Mouse (Mus musculus) frontal cortex, adult 2 months (tissue): ENCODE measurements around the gene Myh4. TPM values are rescaled to one million over a fixed set of nuclear protein-coding genes. Genes with fewer than 3 reads are reported as not detected.

Source experiments
- DNase-seq, 2 experiments: peaks; one replicate each; pipeline ENCODE4 v3.0.0; 2022; ENCODE audit warnings: low spot score in 1 of 2; ENCODE audit errors: extremely low spot score in 1 of 2
- polyA plus RNA-seq: library from polyadenylated mRNA; depleted of rRNA; stranded (reverse); fragments of >200 nt; gene quantifications from 2 replicates; pipeline ENCODE4 v1.2.3, GENCODE M21; 2012; rRNA removed

Myh4 gene
- polyA plus RNA-seq = 0.14 and 0.53 TPM in 2 replicates

DNA sequence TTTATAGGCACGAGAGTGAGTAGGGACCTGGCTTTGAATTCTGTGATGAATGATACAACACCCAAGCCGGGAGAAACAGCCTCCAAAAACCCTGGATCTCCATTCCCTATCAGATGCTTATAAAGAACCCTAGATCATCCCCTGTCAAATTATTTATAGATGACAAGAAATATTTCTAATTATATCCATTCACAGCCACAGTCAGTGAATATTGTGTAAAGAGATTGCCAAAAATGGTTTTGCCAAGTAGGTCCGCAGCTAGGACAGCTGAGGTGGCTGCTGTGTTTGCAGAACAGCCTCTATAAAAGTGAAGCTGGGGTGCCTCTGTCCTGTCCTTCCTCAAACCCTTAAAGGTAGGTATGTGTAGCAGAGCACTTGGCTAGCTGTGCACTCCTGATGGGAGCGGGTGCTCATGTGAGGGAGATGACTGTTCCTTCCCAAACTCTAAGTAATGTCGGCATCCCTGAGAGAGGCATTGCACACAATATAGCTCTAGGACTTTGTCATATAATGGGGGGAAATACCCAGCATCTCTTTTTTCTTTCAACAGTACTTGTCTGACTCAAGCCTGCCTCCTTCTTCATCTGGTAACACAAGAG lies at the start of gene Myh4:
Myh4 (plus strand) TSS at position 549 of the 599 bp plus-strand sequence.
- no peak for DNase-seq

DNA sequence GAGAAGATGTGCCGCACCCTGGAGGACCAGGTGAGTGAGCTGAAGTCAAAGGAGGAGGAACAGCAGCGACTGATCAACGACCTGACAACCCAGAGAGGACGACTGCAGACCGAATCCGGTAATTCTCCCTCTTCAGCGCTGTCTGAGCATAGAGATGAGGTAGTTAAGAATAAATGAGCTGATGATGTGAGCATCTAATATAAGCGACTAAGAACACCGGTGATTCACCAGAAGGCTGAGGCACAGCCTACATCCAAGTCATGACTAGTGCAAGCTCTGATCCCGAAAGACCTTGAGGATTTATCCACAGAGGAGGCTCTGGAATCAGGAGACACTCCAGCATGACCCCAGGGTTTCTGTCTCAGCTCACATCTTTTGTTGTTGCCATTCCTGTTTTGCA lies 47.5 kb upstream of the Myh4 start:
- DNase-seq = peak in 1 of 2 experiments; percentile 40

DNA sequence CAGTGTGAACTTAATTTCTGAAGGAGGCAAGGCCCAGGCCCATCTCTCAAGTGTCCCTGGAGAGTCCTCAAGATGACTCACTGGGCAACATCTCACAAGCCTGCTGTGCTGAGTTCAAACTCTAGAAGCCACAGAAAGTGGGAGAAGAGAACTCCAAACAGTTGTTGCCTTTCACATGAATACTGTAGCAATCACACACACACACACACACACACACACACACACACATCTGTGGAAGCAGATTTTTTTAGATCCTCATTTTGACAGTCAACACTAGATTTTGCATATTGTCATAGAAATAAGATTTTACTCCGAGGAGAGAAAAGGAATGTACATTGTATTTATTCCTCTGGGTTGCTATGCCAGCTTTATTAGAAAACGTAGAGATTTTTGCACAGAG lies 47.0 kb upstream of the Myh4 start:
- peak in 1 of 2 experiments; percentile 35 for DNase-seq

DNA sequence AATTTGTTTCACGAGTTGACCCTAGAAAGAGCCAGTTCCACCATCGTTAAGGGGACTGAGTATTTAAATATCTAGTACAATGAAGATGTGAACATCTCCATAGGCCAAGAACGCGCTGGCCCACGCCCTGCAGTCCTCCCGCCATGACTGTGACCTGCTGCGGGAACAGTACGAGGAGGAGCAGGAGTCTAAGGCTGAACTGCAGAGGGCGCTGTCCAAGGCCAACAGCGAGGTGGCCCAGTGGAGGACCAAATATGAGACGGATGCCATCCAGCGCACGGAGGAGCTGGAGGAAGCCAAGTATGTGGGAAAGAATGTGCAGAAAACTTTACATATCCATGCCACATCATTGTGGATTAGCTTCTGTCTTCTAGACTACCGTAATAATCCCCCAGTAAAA lies 46.3 kb upstream of the Myh4 start:
- DNase-seq = no peak

DNA sequence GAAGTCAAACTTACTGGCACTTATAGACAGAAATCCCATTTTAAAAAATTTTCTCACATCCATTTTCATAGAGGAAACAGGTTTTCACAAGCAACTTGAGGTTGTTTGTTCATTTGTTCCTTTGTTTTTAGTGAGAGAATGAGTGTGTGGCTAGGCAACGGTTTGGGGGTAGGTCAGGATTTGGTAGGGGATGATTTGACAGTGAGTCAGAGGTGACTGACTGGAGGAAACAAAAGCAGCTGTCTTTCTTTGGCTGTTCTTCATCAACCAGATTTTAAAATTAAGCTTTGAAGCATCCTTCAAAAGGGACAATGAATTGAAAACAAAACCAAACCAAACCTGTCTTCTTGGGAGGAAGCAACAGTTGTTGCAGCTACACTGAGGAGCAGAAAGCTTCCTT lies 38.5 kb upstream of the Myh4 start:
- DNase-seq = no peak

DNA sequence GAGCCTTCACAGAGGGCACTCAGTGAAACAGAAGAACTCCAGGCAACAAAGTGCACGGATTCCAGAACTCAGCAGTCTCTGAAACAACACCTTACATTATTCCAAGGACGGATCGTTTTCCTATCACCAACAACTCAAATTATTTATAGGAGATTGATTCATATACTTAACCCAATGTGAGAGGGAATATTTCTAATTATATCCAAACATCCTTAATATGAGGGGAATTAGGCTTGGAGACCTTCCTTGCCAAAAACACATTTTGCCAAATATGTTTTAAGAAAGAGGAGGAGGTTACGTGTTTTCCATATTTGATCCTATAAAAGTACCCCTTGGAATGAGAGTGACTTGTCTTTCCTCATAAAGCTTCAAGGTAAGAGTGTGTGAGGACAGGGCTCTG lies 38.1 kb upstream of the Myh4 start, which contains the start of gene Myh1:
Myh1 (plus strand) TSS at position 301 of the 400 bp plus-strand sequence.
- no peak for DNase-seq

DNA sequence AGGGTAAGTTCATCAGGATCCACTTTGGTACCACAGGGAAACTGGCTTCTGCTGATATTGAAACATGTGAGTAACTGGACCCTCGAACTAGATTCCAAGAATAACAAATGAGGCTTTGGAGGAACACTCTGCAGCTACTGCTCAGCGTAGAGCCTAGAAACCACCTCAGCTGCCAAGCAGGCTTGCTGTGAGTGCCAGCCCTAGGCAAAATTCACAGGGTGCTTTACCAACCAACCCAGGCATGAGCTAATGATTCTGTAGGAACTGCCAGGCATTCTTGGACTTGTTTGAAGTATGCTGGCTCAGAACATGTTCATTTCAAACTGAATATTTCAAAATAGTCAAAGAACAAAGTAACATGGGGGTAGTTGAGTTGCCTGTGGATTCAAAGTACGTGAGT lies 33.1 kb upstream of the Myh4 start:
- DNase-seq = no peak

DNA sequence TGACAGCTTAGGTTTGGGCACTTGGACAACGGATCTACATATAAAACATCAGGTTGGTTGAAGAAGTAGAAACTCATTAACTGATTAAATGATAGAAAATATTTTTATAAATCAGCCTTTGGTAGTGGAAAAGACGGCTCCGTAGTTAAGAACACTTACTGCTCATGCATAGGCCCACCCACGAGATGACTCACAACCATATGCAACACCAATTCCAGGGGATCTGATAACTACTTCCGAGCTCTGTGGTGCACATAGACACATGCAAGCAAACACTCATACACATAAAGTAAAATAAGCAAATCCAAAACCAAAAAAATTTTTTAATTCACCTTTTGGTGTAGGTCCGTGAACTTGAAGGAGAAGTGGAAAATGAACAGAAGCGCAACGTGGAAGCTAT lies 16.0 kb upstream of the Myh4 start:
- DNase-seq = peak in 1 of 2 experiments; percentile 50

DNA sequence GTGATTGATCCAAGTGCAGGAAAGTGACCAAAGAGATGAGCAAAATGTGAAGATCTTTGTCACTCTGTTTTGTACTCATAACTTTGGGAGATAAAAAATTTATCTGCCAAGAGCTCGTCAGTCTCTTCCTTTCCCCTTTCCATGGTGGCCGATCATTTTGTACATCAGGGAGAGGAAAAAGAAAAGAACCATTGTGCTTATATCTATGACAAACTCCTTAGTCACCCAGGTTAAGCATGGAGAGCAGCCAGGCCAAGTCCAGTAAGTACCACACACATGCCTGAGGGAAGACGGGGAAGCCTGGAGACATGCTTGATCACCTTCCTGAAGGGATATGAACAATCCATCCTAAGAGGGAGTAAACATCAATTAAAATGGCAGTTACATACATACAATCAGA lies 13.4 kb upstream of the Myh4 start:
- DNase-seq = no peak

DNA sequence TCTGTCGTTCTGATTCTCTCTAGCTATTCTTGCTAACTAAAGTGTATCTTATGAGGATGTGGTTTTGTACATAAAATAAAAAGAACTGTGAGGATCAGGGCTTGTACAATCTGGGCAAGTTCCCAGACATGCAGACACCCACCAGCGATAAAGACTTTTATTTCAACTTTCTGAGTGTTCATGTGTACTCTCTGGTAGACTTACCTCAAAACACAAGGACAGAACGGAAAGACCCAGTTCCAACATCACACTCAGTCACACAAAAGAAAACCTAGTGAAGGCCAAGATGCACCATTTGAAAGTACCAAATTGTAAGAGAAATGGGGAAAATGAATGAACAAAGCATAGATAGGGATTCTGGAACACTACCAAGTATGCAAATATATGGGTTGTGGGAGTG lies 9.1 kb upstream of the Myh4 start:
- DNase-seq = peak in 1 of 2 experiments; percentile 21

DNA sequence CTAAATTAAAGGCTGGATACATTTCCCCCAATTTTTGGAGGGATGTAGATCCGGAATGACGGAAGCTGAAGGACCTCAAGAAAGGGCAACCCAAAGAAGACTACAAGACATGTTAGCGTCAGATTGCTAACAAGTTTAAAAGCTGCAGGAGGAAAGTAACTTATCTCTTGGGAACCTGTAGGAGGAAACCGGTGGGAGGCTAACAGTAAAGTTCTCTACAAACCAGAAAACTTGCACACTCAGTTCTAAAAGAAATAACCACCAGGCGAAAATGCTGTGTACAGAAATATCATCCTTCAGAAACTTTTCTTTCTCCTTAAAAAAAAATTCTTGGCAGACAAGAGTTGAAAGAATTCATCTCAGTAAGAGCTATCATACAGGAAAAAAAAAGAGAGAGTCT lies 8.7 kb upstream of the Myh4 start:
- peak; percentile 49 to 72 for DNase-seq

DNA sequence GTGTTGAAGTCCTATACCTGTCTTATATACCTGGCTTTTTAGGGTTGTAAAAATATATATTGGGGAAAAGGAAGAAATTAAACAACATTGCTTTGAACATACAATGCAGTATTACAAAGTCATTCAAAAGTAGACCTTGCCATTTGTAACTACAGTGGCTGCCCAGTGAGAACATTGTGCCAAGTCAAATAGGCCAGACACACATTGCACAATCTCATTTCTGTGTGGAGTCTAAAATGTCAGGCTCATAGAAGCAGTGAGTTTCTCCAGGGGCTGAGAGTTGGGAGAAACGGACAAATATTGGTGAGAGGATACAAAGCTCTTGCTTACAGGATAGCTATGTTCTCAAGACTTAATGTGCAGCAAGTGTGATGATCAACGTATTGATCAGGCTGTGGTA lies 7.9 kb upstream of the Myh4 start:
- no peak for DNase-seq

DNA sequence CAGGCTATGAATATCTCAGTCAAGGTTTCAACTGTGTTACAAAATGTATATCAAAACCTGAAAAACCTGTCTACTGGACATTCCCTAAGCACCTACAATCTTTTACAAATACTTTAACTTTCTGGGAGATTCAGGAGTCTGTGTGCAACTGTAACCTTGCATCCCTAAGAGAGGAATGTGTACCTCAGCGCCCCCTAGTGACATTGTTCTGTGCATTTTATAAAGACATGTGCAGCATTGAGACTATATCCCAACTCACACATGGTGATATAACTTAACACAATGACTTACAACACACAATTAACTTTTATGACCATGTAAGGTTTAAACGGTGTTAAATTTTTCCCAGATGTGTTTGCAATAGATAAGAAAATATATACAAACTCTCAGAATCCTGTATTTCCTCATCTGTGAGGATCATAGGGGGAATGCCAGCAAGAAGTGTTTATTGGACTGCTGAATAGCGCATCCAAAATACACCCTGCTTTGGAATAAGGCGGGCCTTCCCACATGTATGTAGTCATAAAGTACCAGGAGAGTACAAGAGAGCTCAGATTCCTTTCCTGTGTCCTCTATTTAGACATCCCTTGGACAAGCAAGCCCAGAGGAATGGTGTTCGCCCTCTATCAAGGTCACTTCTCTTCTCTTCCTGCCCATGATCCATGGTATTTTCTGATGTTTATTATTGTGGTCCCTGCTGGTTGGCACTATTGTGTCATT lies 2.0 kb upstream of the Myh4 start:
- DNase-seq = peak; percentile 14 to 79

DNA sequence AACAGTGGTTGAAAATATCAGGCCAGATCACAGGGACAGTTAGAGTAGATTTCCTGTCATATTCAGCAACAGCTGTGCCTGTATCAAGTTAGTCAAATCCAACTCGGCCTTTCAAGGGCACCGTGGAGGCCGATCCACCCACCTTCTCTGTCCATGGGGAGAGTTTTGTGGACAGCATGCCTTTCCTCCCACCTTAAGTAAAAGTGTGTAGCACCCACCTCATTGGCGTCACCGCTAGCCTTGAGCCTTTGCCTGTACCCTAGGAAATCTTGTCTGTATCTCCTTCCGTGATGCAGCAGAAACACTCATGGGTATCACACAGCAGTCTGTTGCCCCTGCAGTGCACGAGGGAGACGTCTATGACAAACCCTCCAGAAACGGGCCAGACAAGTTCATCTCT lies 1.0 kb upstream of the Myh4 start:
- DNase-seq = no peak

DNA sequence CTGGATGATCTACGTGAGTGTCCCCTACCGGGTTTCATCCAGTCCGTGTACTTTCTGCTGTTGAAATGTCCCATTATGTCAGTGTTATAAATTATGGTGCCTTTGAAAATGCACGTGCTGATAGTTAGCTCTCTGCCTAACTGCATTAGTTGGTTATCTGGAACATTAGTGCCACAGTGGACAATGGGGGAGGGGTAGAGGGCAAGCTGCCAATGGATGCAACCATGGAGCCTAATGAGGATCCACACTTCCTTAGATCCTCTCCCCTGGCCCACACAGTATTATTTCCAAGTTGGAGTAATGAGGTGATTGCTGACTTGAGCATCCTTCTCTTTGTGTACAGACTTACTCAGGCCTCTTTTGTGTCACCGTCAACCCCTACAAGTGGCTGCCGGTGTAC lies 3.2 kb downstream of the Myh4 start:
- no peak for DNase-seq

DNA sequence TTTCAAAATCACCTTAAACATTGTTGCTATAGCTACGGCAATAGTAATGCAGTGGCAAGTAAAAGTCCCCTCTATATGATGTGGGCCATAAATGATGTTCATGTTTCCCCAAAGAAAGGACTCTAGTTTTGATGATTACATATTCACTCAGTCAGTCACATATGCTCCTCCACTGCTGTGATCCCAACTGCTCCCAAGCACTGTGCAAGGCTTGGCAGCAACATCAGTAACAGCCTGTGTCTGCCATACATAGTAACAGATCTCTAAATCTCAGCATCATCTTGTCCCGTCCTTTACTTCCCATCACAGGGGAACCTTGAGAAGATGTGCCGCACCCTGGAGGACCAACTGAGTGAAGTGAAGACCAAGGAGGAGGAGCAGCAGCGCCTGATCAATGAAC lies 15.9 kb downstream of the Myh4 start:
- DNase-seq = peak; percentile 22 to 32

DNA sequence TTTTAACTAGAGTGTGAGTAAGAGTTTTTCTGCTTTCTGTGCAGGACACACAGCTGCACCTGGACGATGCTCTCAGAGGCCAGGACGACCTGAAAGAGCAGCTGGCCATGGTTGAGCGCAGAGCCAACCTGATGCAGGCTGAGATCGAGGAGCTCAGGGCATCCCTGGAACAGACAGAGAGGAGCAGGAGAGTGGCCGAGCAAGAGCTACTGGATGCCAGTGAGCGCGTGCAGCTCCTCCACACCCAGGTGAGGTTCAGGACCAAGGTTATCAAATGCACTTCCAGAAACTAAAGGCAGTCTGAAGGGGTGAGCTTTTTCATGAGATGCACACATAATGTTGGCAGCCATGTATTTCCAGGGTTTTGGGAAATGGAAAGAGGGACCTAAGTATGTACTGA lies 19.2 kb downstream of the Myh4 start:
- DNase-seq = no peak

DNA sequence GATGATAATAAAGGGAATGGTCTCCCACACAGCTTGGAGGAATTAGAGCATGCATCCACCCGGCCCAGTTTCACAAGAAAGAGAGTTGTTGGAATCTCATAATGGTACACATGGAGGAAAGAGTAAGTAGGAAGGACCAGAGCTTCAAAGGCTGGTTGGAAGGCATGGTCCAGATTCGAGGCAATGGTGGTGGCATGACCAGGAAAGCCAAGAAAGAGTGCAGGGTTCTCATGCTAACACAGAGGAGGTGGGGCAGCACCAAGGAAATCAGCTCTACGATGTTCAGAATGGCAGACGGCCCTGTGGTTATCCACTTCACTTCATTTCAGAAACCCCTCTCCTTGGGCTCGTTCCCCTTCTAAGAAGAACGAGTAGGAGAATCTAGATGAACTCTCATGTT lies 23.1 kb downstream of the Myh4 start:
- DNase-seq = no peak

DNA sequence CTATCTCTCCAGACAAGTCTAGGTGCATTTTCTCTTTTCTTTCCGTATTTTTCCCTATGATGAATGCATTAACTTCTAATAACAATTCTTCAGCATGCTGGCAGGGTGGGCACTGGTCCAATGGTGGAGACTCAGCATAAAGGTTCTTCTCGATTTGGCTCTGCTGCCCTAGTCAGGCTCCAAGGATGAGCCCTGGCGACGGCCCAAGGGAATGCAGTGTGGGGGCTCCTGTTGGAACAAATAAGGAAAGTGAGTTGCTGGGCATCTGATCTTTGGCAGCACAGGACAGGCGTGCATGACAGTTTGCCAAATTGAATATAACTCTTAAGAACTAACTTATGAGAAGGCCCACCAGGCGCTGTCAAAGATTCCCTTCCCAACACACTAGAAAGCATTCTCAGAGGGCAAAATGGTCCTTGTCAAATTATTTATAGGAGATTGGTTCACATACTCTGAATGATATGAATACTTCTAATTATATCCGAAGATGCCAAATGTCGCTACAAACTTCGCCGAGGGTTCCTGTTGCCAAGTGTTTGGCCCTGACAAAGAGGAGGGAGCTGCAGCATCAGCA lies 38.9 kb downstream of the Myh4 start, which contains the start of gene Myh8:
Myh8 (plus strand) TSS at position 524 of the 574 bp plus-strand sequence.
- no peak for DNase-seq

DNA sequence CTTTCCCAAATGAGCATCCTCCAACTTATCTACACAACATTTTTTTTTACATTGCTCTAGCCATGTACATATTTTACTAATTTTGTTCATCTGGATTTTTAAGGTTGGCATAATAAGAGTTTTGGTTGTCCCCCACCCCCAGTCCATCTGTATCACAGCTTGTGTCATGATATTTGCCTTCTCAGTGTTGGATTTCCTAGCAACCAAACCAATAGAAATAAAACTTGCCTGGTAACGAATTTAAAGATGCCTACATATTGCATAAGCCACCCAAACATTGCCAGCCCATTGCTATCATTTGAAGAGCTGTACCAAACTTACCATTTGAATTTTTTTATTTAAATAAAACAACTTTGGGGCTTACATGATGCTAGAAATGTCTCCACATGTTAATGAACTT lies 55.6 kb downstream of the Myh4 start:
- DNase-seq = peak; percentile 23 to 37
